Mouse (Mus musculus) brain, embryonic 14.5 days (tissue): Measurements from ENCODE around the gene Lrrd1.

Source experiments
- CTCF ChIP-seq: fragments of 200-500 bp; IDR thresholded peaks from 2 replicates; pipeline ENCODE4 v1.5.1; 2012; ENCODE audit warnings: inconsistent platforms, mild to moderate bottlenecking, moderate library complexity, borderline replicate concordance; ENCODE audit not compliant: insufficient read depth, insufficient read length; ENCODE audit errors: extremely low read depth
- POLR2A ChIP-seq: fragments of 200-500 bp; IDR thresholded peaks from 2 replicates; pipeline ENCODE4 v1.6.1; 2012; ENCODE audit warnings: mild to moderate bottlenecking, inconsistent platforms, borderline replicate concordance; ENCODE audit not compliant: poor library complexity, insufficient read depth, insufficient read length, severe bottlenecking; ENCODE audit errors: extremely low read depth

- no peak for TF ChIP-seq CTCF
- TF ChIP-seq POLR2A: no peak
Observed at GRCm38 (mm10) chr5:3801672-3802432, 43.1 kb upstream of the Lrrd1 start.
